Mouse (Mus musculus): ENCODE measurements at regions not wholly inside any gene's neighbourhood (a gene's known extent, or its start where the extent isn't known, plus 50 kb on each side); places are given as distances from the start of the nearest gene placed in this dataset.

DNA sequence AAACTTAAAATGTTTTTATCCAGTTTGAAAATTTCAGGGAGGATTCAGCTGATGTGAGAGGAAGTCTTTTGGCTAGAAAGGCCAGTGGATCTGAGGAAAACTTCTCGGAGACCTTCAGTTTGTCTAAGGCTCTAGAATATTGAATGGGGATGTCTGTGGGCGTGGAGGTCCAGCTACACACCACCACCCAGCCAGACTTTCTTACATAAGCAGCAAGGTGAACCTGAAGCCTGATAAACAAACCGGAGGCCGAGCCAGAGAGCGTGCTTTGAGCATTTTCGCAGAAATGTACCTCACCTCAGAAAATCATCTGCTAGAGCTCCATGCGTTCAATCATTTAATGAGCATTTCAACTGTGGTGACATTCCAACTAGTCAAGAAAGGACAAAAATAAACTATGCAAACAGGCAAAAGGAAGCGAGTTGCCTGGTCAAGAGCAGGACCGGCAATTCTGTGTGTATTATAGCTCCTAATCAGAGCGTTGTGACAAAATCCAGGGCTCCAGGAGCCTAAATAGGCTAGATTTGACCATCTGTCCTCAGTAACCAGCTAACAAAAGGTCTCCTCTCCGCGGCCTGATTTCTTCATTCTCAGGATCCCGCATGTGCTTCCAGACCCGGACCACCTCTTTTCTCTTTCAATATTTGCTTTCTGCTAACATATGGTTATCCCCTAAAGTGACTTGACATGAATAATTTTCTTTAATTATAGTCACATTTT is 946.5 kb upstream of the Car8 start:
- TF ChIP-seq CTCF (IDR thresholded peaks at IDR 0.05; ENCODE audit: low read depth) (no peak), EP300 (IDR thresholded peaks at IDR 0.05; ENCODE audit: low read depth) (no peak)
